Mouse (Mus musculus): ENCODE results near the gene Ptpa. TPM values are rescaled to one million over a fixed set of nuclear protein-coding genes. Genes with fewer than 3 reads are reported as not detected.

Gene Ptpa
- polyA plus RNA-seq, 1 experiment = 102 TPM

DNA sequence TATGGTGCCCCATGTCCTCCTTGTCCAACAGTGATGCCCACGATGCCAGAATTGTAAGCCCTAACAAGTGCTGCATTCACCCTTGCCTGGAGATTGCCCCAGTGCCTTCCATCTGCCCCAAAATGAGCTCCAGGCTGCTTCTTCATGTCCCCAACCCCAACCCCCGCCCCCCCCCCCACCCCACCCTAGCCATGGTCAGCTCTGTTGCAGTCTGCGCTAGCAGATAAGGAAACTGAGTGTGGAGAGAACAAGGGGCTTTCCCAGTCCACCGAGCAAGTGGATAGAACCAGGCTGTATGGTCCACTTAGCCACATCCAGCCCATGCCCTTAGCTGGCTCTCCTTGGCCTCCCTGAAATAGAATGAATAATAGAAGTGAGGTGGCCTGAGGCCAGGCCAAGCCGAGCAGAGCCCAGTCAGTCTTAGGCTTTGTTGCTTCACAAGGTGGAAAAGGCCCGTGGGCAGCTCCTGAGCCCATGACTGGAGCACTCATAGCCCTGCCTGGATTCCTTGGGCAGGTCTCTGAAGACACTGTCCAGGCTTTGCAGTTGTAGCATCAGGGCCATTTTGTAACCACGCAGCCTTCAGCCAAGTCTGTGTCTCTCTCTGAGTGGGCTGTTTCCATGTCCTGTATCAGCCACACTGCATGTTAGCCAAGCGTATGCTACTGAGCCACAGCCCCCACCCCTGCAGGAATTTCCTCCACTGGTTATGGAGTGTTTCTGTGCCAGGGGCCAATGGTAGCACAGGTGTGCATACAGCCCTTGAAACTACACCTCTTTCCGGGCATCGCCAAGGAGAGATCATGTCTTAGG lies 35.1 kb upstream of the Ptpa start:
- Histone ChIP-seq H3K4me3 (ENCODE audit: low read depth, low read length) (no peak overlapping the region), H3K27me3 (ENCODE audit: control insufficient read depth, insufficient read depth, low read length) (no peaks in the 10 kb centered on the region), H3K4me1 (ENCODE audit: control insufficient read depth, insufficient read depth, insufficient read length, low read length) (peaks cover 14% of the 10 kb centered on the region), H3K27ac (ENCODE audit: insufficient read depth, low read depth, low read length) (peak overlapping the region; percentile 68), H3K36me3 (ENCODE audit: control insufficient read depth, insufficient read depth, low read length) (peaks cover 73% of the 10 kb centered on the region)
- TF ChIP-seq CTCF (IDR thresholded peaks at IDR 0.05; ENCODE audit: extremely low read depth, insufficient read length, insufficient replicate concordance, low read depth, low read length) (no peak), POLR2A (IDR thresholded peaks at IDR 0.05; ENCODE audit: low read depth, low read length) (no peak)
- WGBS = 81% methylated on average over 10 of the region's 10 CpGs

DNA sequence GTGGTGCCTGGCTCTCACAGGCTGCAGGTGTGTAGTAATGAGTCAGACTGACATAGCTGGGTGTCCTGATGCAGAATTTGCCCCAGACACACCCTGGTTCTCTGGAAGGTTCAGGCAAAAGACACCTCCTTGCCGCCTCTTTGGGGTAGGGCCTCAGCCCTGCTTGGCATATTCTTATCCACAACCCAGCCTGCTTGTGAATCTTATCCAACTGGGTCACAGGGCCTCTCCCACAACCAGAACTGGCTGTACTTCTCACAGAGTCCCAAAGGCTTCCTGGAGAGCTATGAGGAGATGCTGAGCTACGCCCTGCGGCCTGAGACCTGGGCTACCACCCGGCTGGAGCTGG lies 34.5 kb upstream of the Ptpa start:
- no peaks in the 10 kb centered on the region for H3K27me3 ChIP-seq (ENCODE audit: control insufficient read depth, insufficient read depth, low read length)
- peaks cover 14% of the 10 kb centered on the region for H3K4me1 ChIP-seq (ENCODE audit: control insufficient read depth, insufficient read depth, insufficient read length, low read length)
- TF ChIP-seq CTCF (IDR thresholded peaks at IDR 0.05; ENCODE audit: extremely low read depth, insufficient read length, insufficient replicate concordance, low read depth, low read length) = no peak
- no peak for TF ChIP-seq POLR2A (IDR thresholded peaks at IDR 0.05; ENCODE audit: low read depth, low read length)
- no peak overlapping the region for H3K4me3 ChIP-seq (ENCODE audit: low read depth, low read length)
- H3K27ac ChIP-seq (ENCODE audit: insufficient read depth, low read depth, low read length) = peak overlapping the region; percentile 17; the same call in 1 of the 2 replicates
- peaks cover 67% of the 10 kb centered on the region for H3K36me3 ChIP-seq (ENCODE audit: control insufficient read depth, insufficient read depth, low read length)
- WGBS = 79% methylated on average over 4 of the region's 4 CpGs

DNA sequence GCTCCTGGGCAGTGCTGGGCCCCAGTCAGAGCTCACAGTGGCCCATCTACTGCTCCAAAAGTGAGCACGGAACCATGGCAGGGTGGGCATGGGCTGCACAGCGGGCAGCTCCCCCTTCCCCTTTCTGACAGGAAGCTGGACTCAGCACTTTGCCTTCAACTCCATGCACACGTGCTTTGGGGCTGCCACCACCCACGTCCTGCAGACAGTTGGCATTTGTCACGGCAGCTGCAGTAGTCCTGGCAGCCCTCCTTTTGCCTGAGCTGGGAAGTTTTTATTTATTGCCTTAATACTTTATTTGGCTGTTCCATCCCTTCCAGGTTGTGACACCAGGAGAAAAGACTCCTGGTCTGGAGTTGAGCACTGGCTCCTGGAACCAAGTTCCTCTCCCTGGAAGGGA lies 31.0 kb upstream of the Ptpa start:
- H3K27me3 ChIP-seq (ENCODE audit: control insufficient read depth, insufficient read depth, low read length) = no peaks in the 10 kb centered on the region
- H3K4me3 ChIP-seq (ENCODE audit: low read depth, low read length) = no peak overlapping the region
- peaks cover 6% of the 10 kb centered on the region for H3K4me1 ChIP-seq (ENCODE audit: control insufficient read depth, insufficient read depth, insufficient read length, low read length)
- H3K36me3 ChIP-seq (ENCODE audit: control insufficient read depth, insufficient read depth, low read length) = peaks cover 38% of the 10 kb centered on the region
- 72% methylated on average over 5 of the region's 5 CpGs for WGBS
- H3K27ac ChIP-seq (ENCODE audit: insufficient read depth, low read depth, low read length) = no peak overlapping the region
- TF ChIP-seq POLR2A (IDR thresholded peaks at IDR 0.05; ENCODE audit: low read depth, low read length) (no peak), CTCF (IDR thresholded peaks at IDR 0.05; ENCODE audit: extremely low read depth, insufficient read length, insufficient replicate concordance, low read depth, low read length) (no peak)

DNA sequence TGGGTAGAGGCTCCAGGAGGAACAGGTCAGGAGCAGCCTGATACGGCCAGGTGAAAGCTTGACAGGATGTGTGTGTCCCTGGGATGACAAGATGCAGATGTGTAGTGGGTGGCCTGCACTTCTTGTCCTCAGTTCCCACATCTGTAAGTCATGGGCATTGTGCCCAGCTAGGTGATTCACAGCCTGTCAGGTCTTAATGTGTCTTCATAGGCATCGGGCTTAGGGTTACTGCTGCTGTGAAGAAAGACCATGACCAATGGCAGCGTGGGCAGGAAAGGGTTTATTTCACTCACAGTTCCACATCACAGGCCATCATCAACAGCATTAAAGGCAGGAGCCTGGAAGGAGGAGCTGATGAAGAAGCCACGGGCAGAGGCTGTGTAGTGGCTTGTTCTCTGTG lies 30.2 kb upstream of the Ptpa start:
- Histone ChIP-seq H3K4me3 (ENCODE audit: low read depth, low read length) (no peak overlapping the region), H3K27ac (ENCODE audit: insufficient read depth, low read depth, low read length) (no peak overlapping the region), H3K27me3 (ENCODE audit: control insufficient read depth, insufficient read depth, low read length) (no peaks in the 10 kb centered on the region), H3K4me1 (ENCODE audit: control insufficient read depth, insufficient read depth, insufficient read length, low read length) (peaks cover 6% of the 10 kb centered on the region), H3K36me3 (ENCODE audit: control insufficient read depth, insufficient read depth, low read length) (peaks cover 33% of the 10 kb centered on the region)
- TF ChIP-seq POLR2A (IDR thresholded peaks at IDR 0.05; ENCODE audit: low read depth, low read length) (no peak), CTCF (IDR thresholded peaks at IDR 0.05; ENCODE audit: extremely low read depth, insufficient read length, insufficient replicate concordance, low read depth, low read length) (no peak)
- 87% methylated on average over 4 of the region's 4 CpGs for WGBS

DNA sequence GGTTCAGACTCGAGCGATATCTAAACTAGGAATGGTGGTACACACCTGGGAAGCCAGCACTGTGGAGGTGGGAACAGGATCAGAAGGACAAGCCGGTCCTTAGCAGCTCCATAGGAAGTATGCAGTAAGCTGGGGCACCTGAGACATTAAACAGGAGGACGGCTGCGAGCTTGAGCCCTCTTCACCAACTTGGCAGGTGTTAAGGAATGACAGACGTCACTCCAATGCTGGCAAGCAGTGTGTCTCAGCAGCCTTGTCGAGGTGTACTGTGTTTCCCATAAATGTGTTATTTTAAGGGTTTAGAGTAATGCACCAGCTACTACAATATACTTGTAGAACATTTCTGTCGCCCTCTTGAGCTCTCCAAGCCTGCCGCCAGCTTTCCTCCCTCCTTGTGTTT lies 28.9 kb upstream of the Ptpa start:
- TF ChIP-seq CTCF (IDR thresholded peaks at IDR 0.05; ENCODE audit: extremely low read depth, insufficient read length, insufficient replicate concordance, low read depth, low read length) (no peak), POLR2A (IDR thresholded peaks at IDR 0.05; ENCODE audit: low read depth, low read length) (no peak)
- H3K36me3 ChIP-seq (ENCODE audit: control insufficient read depth, insufficient read depth, low read length) = peaks cover 28% of the 10 kb centered on the region
- no peak overlapping the region for H3K4me3 ChIP-seq (ENCODE audit: low read depth, low read length)
- WGBS = 82% methylated on average over 9 of the region's 9 CpGs
- no peaks in the 10 kb centered on the region for H3K4me1 ChIP-seq (ENCODE audit: control insufficient read depth, insufficient read depth, insufficient read length, low read length)
- no peaks in the 10 kb centered on the region for H3K27me3 ChIP-seq (ENCODE audit: control insufficient read depth, insufficient read depth, low read length)
- H3K27ac ChIP-seq (ENCODE audit: insufficient read depth, low read depth, low read length) = no peak overlapping the region

DNA sequence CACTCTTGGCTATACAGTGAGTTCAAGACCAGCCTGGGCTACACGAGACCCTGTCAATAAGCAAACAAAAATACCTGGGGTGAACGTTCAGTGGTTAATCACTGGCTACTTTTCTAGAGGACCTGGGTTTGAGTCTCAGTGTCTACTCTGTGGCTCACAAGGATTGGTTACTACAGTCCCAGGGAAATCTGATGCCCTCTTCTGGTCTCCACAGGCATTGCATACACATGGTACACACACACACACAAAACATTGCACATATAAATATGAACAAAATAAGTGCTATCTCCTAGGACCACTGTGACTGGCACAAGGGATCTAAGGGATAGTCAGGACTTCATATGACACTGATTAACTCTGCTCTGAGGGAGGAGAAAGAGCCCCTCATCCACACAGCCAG lies 26.8 kb upstream of the Ptpa start:
- peaks cover 10% of the 10 kb centered on the region; the same call in 1 of the 2 replicates for H3K36me3 ChIP-seq (ENCODE audit: control insufficient read depth, insufficient read depth, low read length)
- peaks cover 6% of the 10 kb centered on the region for H3K4me1 ChIP-seq (ENCODE audit: control insufficient read depth, insufficient read depth, insufficient read length, low read length)
- H3K4me3 ChIP-seq (ENCODE audit: low read depth, low read length) = no peak overlapping the region
- H3K27ac ChIP-seq (ENCODE audit: insufficient read depth, low read depth, low read length) = no peak overlapping the region
- 88% methylated on average over 2 of the region's 2 CpGs for WGBS
- no peaks in the 10 kb centered on the region for H3K27me3 ChIP-seq (ENCODE audit: control insufficient read depth, insufficient read depth, low read length)
- TF ChIP-seq CTCF (IDR thresholded peaks at IDR 0.05; ENCODE audit: extremely low read depth, insufficient read length, insufficient replicate concordance, low read depth, low read length) = no peak
- TF ChIP-seq POLR2A (IDR thresholded peaks at IDR 0.05; ENCODE audit: low read depth, low read length) = no peak

DNA sequence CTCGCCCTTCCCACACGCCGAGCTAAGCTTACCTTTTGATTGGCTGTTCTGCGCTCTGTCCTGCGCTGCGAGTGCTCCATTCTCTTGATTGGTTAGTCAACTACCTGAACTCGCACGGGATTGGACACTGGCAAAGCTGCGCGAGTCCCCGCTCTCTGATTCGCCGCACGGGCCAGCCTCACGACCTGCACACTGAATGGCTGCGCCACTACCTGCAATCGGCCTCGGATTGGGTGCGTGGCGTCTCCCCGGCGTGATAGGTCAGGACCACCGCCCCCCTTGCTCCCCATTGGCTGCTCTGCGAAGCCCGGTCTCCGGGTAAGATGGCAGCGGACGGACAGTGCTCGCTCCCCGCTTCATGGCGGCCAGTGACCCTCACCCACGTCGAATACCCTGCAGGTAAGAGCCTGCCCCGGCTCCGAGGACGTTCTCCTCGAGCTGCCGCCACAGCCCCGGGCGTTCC lies 23.7 kb upstream of the Ptpa start, which contains the start of gene Dolpp1:
Gene Dolpp1, plus strand, starts transcription at position 141 of the 463 bp plus-strand sequence.
- under 1% methylated on average over 40 of the region's 40 CpGs for WGBS

More for the DNA sequence above, 23.7 kb upstream of the Ptpa start, which contains the start of gene Dolpp1:
- TF ChIP-seq POLR2A (IDR thresholded peaks at IDR 0.05; ENCODE audit: low read depth, low read length) = peak; percentile 46; the same call in 1 of the 2 replicates
- TF ChIP-seq CTCF (IDR thresholded peaks at IDR 0.05; ENCODE audit: extremely low read depth, insufficient read length, insufficient replicate concordance, low read depth, low read length) = no peak
- Histone ChIP-seq H3K36me3 (ENCODE audit: control insufficient read depth, insufficient read depth, low read length) (peaks cover 17% of the 10 kb centered on the region), H3K4me3 (ENCODE audit: low read depth, low read length) (peak within 1 kb of the TSS; percentile 75), H3K27ac (ENCODE audit: insufficient read depth, low read depth, low read length) (peak within 1 kb of the TSS; percentile 99), H3K27me3 (ENCODE audit: control insufficient read depth, insufficient read depth, low read length) (no peaks in the 10 kb centered on the region), H3K4me1 (ENCODE audit: control insufficient read depth, insufficient read depth, insufficient read length, low read length) (peaks cover 29% of the 10 kb centered on the region)
